Mouse (Mus musculus) liver, adult 2 months (tissue): ENCODE measurements at regions not wholly inside any gene's neighbourhood (a gene's known extent, or its start where the extent isn't known, plus 50 kb on each side); places are given as distances from the start of the nearest gene placed in this dataset.

ENCODE experiments used
- DNase-seq: peaks from one replicate; pipeline ENCODE4 v3.0.0-alpha.2; 2011; ENCODE audit warnings: low read depth, low spot score; ENCODE audit errors: extremely low read depth
- H3K27ac ChIP-seq: fragments of 200-500 bp; replicated peaks from 2 replicates; pipeline ENCODE4 v1.5.1; 2012; ENCODE audit warnings: low read depth, mild to moderate bottlenecking, control low read depth, inconsistent platforms, low read length; ENCODE audit not compliant: insufficient read depth
- H3K27me3 ChIP-seq: fragments of 200-500 bp; 2 replicates; pipeline ENCODE4 v1.6.1; 2012; ENCODE audit warnings: mild to moderate bottlenecking, moderate library complexity, low read length, inconsistent platforms; ENCODE audit not compliant: control insufficient read depth, insufficient read depth
- H3K36me3 ChIP-seq: fragments of 200-500 bp; 2 replicates; pipeline ENCODE4 v1.6.1; 2012; ENCODE audit warnings: low read length, inconsistent platforms; ENCODE audit not compliant: control insufficient read depth, insufficient read depth
- H3K4me1 ChIP-seq: fragments of 200-500 bp; 2 replicates; pipeline ENCODE4 v1.6.1; 2011; ENCODE audit warnings: low read length; ENCODE audit not compliant: control insufficient read depth, insufficient read depth
- H3K4me3 ChIP-seq: fragments of 200-500 bp; 2 replicates; pipeline ENCODE4 v1.5.1; 2011; ENCODE audit warnings: low read depth, mild to moderate bottlenecking, control low read depth, low read length, moderate library complexity; ENCODE audit not compliant: insufficient read depth
- H3K79me2 ChIP-seq: fragments of 200-500 bp; 2 replicates; pipeline ENCODE4 v1.6.1; 2012; ENCODE audit warnings: inconsistent platforms, mild to moderate bottlenecking, low read length, moderate library complexity; ENCODE audit not compliant: control insufficient read depth, insufficient read depth
- H3K9ac ChIP-seq: fragments of 200-500 bp; 2 replicates; pipeline ENCODE4 v1.6.1; 2012; ENCODE audit warnings: low read depth, mild to moderate bottlenecking, control low read depth, inconsistent platforms, low read length
- CTCF ChIP-seq: fragments of 200-500 bp; IDR thresholded peaks from 2 replicates; pipeline ENCODE4 v1.5.1; 2011; ENCODE audit warnings: low read depth, low read length, control low read depth
- POLR2A ChIP-seq: fragments of 200-500 bp; IDR thresholded peaks from 2 replicates; pipeline ENCODE4 v1.6.1; 2011; ENCODE audit warnings: low read length, control low read depth; ENCODE audit not compliant: insufficient read depth; ENCODE audit errors: extremely low read depth
- WGBS: fragments of 180-500 bp; shearing (Covaris S2); methylation state at CpG from one replicate; pipeline ENCODE4 v1.1.7; 2018; 5-methylcytosine and 5-hydroxymethylcytosine counted together

- no peaks in the 10 kb centered on the region for H3K36me3 ChIP-seq
- 90% methylated on average over 3 of the region's 3 CpGs for WGBS
- no peak overlapping the region for H3K27ac ChIP-seq
- no peak for DNase-seq
- H3K4me1 ChIP-seq = 0 out of 2 replicates have a peak, but pooled peaks cover 2% of the 10 kb centered on the region
- TF ChIP-seq POLR2A = no peak
- H3K79me2 ChIP-seq = no peaks in the 10 kb centered on the region
- no peaks in the 10 kb centered on the region for H3K27me3 ChIP-seq
- no peak overlapping the region for H3K4me3 ChIP-seq
- H3K9ac ChIP-seq = no peak overlapping the region
Observed at GRCm38 (mm10) chr13:37569051-37569450, 209.1 kb upstream of the Rreb1 start.

GRCm38 (mm10) chr13:37569486-37569885, 208.7 kb upstream of the Rreb1 start:
- DNase-seq = no peak
- no peaks in the 10 kb centered on the region for H3K36me3 ChIP-seq
- H3K4me1 ChIP-seq = 0 out of 2 replicates have a peak, but pooled peaks cover 2% of the 10 kb centered on the region
- H3K27ac ChIP-seq = no peak overlapping the region
- no peak overlapping the region for H3K9ac ChIP-seq
- no peaks in the 10 kb centered on the region for H3K27me3 ChIP-seq
- TF ChIP-seq CTCF = no peak
- TF ChIP-seq POLR2A = no peak
- no peaks in the 10 kb centered on the region for H3K79me2 ChIP-seq
- no peak overlapping the region for H3K4me3 ChIP-seq
- WGBS = 97% methylated on average over 3 of the region's 3 CpGs

- no peak for DNase-seq
- H3K27ac ChIP-seq = no peak overlapping the region
- WGBS = 61% methylated on average over 3 of the region's 3 CpGs
Observed at GRCm38 (mm10) chr13:37572983-37573382, 205.2 kb upstream of the Rreb1 start.

GRCm38 (mm10) chr13:37579231-37579630, 199.0 kb upstream of the Rreb1 start:
- no peaks in the 10 kb centered on the region for H3K79me2 ChIP-seq
- H3K36me3 ChIP-seq = no peaks in the 10 kb centered on the region
- H3K4me3 ChIP-seq = no peak overlapping the region
- H3K27ac ChIP-seq = no peak overlapping the region
- WGBS = 91% methylated on average over 10 of the region's 10 CpGs
- TF ChIP-seq POLR2A = no peak
- no peak for TF ChIP-seq CTCF
- DNase-seq = no peak
- H3K9ac ChIP-seq = no peak overlapping the region
- H3K4me1 ChIP-seq = no peaks in the 10 kb centered on the region
- H3K27me3 ChIP-seq = no peaks in the 10 kb centered on the region

More at GRCm38 (mm10) chr13:37572983-37573382, 205.2 kb upstream of the Rreb1 start:
- H3K4me1 ChIP-seq = 0 out of 2 replicates have a peak, but pooled peaks cover 2% of the 10 kb centered on the region
- H3K4me3 ChIP-seq = no peak overlapping the region
- H3K27me3 ChIP-seq = no peaks in the 10 kb centered on the region
- H3K79me2 ChIP-seq = no peaks in the 10 kb centered on the region
- no peak overlapping the region for H3K9ac ChIP-seq
- no peaks in the 10 kb centered on the region for H3K36me3 ChIP-seq
- no peak for TF ChIP-seq CTCF
- no peak for TF ChIP-seq POLR2A

GRCm38 (mm10) chr13:37579775-37580174, 198.4 kb upstream of the Rreb1 start:
- Histone ChIP-seq H3K27ac (no peak overlapping the region), H3K79me2 (no peaks in the 10 kb centered on the region), H3K36me3 (no peaks in the 10 kb centered on the region), H3K27me3 (no peaks in the 10 kb centered on the region), H3K4me3 (no peak overlapping the region), H3K9ac (no peak overlapping the region), H3K4me1 (no peaks in the 10 kb centered on the region)
- 90% methylated on average over 11 of the region's 11 CpGs for WGBS
- no peak for DNase-seq
- TF ChIP-seq POLR2A (no peak), CTCF (no peak)

GRCm38 (mm10) chr13:37580806-37581205, 197.4 kb upstream of the Rreb1 start:
- Histone ChIP-seq H3K36me3 (no peaks in the 10 kb centered on the region), H3K27ac (no peak overlapping the region), H3K4me3 (no peak overlapping the region), H3K79me2 (no peaks in the 10 kb centered on the region), H3K9ac (no peak overlapping the region), H3K4me1 (no peaks in the 10 kb centered on the region), H3K27me3 (no peaks in the 10 kb centered on the region)
- 90% methylated on average over 2 of the region's 2 CpGs for WGBS
- DNase-seq = no peak
- TF ChIP-seq CTCF = no peak
- TF ChIP-seq POLR2A = no peak
